Mouse (Mus musculus): ENCODE data around the gene Ctxn2. TPM values are rescaled to one million over a fixed set of nuclear protein-coding genes. Genes with fewer than 3 reads are reported as not detected.
"Not testable (repeated sequence)": the region's sequence is repeated elsewhere in the genome, so short reads cannot be mapped to it uniquely, and the experiment has no call there.

The Ctxn2 gene
- polyA plus RNA-seq (2012; rRNA removed), result not detected in 2 replicates

DNA sequence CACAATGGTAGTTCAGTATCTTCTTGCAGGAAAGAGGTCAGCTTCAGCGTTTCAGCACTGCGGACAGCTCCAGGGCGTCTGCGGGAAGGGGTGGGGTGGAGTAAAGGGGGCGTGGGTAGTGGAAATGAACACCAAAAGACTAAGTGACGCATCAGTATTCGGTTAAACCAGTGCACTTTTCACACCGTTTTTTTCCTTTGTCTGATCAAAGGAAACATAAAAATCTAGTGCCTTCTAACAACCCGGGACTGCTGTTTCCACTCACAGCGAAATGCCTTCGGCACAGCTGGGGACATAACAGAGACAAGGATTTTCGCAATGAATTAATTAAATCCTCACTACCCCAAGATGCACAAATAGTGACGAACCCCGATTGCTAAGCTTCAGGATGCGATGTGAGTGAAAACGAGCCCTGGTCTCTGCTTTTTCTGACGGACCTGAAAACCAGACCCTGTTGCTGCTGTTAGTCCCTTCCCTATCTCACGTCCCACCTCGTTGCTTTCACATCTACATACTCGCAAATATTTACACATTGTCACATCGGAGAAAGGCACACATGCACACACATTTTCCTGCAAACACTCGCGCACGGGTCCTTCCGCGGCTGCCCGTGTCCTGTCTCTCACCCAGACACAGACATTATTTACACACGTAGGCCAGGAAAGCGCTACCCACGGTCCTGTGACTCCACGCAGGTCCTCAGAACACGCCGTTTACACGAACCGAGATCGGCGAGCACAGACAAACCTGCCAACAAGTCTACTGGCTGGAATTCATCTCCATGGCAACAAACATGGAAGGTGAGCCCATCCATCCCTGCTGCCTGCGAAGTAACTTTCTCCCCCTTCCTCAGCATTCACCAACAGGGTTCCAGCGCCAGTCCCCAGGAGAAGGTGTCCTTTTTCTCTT is at the start of gene Ctxn2:
Gene Ctxn2, plus strand, starts transcription at position 790 of the 909 bp plus-strand sequence.
- peak; percentile 35 for DNase-seq (ENCODE audit: low spot score)

DNA sequence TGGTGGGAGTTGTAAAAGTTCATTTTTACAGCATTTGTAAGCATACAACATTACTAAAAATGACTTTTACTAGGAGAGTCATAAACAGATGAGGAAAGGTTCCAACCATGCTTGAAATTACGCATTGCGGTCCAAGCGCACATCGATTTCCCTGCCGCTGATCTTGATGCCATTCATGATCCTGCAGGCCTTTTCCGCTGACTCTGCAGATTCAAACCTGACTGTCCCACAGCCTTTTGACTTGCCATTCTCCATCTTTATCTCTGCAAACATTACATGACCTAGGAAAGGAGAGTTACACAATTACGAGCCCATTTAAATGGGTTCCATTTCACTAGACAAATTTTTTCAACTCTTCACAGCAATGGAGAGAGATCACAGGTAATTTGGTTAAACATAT is 47.7 kb upstream of the Ctxn2 start:
- DNase-seq (ENCODE audit: low spot score), result no peak

- not testable (repeated sequence) for DNase-seq (ENCODE audit: low spot score)
Observed at GRCm38 (mm10) chr2:125092123-125092522, 44.4 kb upstream of the Ctxn2 start.

DNA sequence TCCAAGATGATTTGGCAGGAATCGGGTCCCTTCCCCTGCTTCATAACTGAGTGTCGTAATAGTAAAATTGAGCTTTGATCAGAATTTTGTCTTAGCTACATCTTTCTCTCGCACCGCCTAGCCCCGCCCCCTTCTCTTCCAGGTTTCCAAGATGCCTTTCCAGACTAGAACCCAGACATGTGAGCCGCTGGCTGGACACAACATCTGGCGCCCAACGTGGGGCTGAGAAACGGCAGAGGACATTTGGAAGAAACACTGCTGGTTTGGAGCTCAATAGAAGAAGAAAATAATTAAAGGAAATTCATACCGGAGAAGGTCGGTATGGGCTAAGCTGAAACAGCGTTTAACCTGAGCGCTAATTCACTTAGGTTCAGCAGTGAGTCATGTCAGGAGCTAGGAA is 32.0 kb upstream of the Ctxn2 start:
- not testable (repeated sequence) for DNase-seq (ENCODE audit: low spot score)

DNA sequence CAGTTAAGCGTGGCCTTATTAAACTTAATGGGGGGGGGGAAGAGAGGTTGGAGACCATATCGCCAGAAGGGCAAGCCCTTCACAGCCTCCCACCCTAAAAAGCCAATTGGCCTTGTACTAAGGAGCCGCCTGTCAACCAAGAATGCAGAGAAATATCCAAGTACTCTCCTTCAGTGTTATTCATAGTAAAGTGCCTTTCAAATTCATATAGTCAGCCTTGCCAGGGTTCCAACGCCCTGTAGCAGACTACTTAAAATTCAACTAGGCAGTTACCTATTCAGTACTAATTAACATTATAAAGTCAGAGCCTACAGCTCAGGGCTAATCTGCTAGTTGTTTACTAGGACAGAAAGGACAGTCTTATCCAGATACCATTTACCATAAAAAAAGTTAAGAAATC is 30.0 kb upstream of the Ctxn2 start:
- not testable (repeated sequence) for DNase-seq (ENCODE audit: low spot score)

DNA sequence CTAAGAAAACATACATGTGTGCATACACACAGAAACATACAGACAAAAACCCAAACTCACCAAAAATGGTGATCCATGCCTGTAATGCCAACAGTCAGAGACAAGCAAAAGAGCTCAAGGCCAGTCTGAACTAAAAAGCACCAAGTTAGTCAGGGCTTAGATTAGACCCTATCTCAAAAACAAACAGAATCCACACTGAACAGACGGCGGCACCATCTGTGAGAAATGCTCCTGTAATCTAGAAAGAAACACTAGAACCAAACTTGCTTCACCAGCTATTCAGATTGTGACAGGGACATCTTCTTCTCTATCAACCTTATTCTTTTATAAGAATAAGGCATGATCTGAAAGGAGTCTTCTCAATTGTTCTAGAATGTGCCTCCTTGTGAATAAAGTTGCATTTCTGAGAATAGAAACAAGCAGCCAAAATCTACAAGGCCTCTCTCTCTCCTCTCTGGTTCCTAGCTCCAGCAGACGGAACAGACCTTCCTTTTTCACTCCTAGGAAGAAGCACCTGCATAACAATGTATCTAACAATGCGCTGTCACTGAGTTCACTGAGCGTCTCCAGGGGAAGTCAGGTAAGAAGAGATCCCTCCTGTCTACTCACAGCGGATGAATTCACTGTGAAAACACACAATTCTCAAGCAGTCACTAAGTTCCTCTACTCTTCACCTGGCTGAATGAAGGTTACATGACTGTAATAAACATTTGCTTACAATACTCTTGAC is 16.9 kb upstream of the Ctxn2 start:
- no peak for DNase-seq (ENCODE audit: low spot score)

DNA sequence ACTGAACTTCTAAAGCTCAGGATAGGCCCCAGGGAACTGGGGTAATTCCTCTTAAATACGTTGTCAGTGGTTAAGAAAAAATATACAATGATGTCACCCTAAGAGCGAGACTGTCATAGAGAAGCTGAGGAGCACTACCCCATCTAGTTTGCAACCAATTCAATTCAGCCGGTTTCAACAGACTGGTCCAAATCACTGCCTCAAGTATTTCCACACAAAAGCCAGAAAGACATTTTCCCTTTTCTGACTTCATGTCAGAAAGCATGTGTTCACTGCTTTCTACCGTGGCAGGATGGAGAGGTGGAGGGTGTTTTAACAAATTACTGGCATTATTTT is 14.2 kb upstream of the Ctxn2 start:
- no peak for DNase-seq (ENCODE audit: low spot score)

DNA sequence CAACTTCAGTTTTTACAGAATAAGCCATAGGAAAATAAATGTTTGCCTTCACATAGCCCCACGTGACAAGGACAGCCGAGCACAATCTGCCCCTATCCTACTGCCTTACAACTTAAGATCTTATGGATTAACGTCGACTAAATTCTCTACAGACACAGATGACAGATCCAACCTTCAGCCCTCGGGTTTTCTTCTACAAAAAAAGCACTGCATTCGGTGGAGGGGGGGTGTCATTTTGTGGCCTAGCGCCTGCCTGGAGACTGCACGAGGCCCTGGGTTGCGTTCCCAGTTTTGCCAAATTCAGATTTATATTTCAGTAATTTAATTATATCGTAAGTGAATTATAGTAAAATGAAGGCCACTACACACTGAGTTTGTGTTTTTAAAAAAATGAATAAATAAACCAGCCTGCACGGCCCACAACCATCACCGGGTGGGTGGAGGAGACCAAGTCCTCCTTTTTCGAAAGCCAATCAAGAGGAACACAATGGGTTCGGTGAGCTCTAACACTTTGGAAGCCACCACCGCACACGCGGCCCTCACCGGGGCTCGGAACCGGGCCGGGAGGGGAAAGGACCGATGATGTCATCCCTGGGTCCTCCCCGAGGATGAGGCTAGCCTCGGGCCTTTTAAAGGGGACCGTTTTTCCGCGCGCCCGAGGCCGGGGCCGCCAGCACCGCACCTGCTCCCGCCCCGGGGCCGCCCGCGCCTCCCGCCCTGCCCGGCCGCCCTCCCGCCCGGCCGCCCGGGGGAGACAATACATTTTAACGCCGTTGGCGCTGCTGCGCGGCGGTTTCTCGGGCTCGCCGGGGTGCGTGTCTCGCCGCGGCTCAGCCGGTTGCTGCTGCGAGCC is 13.6 kb upstream of the Ctxn2 start:
- DNase-seq (ENCODE audit: low spot score), result peak; percentile 56

- peak; percentile 75 for DNase-seq (ENCODE audit: low spot score)
Observed at GRCm38 (mm10) chr2:125123477-125123852, 13.0 kb upstream of the Ctxn2 start, which contains the start of gene Myef2. TSS of gene Myef2 (minus strand) at chr2:125123661.

DNA sequence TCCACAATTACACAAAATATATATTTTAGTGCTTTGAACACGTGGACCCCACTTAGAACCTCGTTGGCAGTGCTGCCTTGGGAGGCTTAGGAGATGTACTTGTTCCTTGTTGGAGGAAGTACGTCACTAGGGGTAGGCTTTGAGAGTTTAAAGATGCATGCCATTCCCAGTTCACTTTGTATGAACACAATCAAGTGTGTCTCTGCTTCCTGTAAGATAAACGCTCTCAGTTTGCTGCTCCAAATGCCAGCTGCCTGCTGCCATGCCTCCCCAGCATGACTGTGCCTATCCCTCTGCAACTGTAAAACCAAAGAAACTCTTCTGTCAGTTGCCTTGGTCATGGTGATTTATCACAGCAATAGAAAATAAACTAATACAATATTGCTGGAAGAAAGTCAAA is 10.7 kb upstream of the Ctxn2 start:
- no peak for DNase-seq (ENCODE audit: low spot score)

GRCm38 (mm10) chr2:125126792-125127191 is 9.7 kb upstream of the Ctxn2 start:
- no peak for DNase-seq (ENCODE audit: low spot score)

DNA sequence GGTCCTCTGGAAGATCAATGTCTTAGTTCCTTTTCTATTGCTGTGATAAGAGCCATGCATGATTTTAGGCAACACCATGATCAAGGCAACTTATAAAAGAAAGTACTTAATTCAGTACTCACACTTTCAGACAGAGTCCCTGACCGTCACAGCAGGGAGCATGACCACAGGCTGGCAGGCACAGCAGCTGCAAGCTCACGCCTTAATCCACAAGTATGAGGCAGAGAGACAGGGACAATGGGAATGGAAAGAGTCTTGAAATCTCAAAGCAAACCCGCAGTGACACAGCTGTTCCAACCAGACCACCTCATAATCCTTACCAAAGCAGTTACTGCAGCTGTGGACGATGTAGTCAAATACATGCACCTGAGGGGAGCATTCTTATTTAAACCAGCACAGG is 2.4 kb upstream of the Ctxn2 start:
- DNase-seq (ENCODE audit: low spot score), result no peak

GRCm38 (mm10) chr2:125136846-125137245 is 354 bp downstream of the Ctxn2 start:
- DNase-seq (ENCODE audit: low spot score), result no peak

GRCm38 (mm10) chr2:125142336-125142735 is 5.8 kb downstream of the Ctxn2 start:
- DNase-seq (ENCODE audit: low spot score), result no peak

DNA sequence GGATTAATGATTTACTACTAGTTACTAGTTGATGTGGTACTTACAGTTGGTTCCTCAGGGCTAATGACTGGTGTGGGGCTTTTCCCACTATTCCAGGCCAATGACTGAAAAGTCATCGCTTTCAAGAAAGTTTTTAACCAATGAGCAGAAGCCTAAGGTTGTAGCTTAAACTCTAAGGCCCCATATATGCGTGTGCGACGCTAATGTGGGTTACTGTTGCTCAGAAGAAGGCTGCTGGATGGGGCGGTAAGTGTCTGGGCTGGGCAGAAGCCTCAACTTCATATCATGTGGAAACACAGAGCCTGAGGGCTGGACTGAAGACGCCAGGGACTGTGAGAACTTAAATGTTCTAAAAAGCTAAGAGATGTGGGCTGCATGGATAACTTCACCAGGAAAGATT is 15.9 kb downstream of the Ctxn2 start, which contains the start of gene Slc12a1:
Gene Slc12a1, plus strand, starts transcription at position 118 of the 400 bp plus-strand sequence.
- no peak for DNase-seq (ENCODE audit: low spot score)

GRCm38 (mm10) chr2:125154294-125154693 is 17.8 kb downstream of the Ctxn2 start:
- DNase-seq (ENCODE audit: low spot score), result no peak

DNA sequence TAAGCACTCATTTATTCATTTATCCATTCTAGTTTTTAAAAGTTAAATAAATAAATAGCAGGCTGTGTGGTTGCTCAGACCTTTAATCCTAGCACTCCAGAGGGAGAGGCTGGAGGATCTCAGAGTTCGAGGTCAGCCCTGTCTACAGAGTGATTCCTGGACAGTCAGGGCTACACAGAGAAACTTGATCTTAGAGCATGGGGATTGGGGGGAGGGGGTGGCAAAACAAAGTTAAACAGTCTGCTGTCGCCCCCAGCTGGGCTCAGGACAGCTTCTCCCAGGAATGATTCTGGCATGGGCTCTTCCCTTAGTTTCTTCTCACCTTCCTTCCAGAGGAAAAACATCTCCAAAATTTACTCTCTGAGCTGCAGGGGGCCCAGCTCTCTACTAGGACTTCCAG is 19.0 kb downstream of the Ctxn2 start:
- no peak for DNase-seq (ENCODE audit: low spot score)

- no peak for DNase-seq (ENCODE audit: low spot score)
Observed at GRCm38 (mm10) chr2:125162012-125162470, 25.5 kb downstream of the Ctxn2 start.

- DNase-seq (ENCODE audit: low spot score), result no peak
Observed at GRCm38 (mm10) chr2:125178225-125178798, 41.8 kb downstream of the Ctxn2 start.

DNA sequence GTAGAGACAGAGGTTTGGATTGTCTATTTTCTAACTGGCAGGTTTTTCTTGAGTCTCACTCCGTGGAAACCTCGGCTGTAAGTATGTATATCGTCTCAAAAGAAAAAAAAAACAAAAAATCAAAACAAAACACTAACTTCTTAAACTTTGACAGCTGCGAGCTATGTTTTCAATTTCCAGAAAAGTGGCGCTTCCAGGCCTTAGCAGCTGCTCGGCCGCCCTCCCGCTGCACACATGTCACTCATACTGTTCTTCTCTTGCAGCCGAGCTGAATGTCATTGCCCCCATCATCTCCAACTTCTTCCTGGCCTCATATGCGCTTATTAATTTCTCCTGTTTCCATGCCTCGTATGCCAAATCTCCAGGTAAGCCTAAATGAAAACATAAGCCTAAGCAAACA is 51.4 kb downstream of the Ctxn2 start:
- no peak for DNase-seq (ENCODE audit: low spot score)

- DNase-seq (ENCODE audit: low spot score), result no peak
Observed at GRCm38 (mm10) chr2:125189197-125189596, 52.7 kb downstream of the Ctxn2 start.
